Mouse (Mus musculus): Measurements from ENCODE around the gene Cep85l. TPM values are rescaled to one million over a fixed set of nuclear protein-coding genes. Genes with fewer than 3 reads are reported as not detected.

The Cep85l gene
- total RNA-seq, 2 experiments from 2014 or later = 35.9 to 43.5 TPM

DNA sequence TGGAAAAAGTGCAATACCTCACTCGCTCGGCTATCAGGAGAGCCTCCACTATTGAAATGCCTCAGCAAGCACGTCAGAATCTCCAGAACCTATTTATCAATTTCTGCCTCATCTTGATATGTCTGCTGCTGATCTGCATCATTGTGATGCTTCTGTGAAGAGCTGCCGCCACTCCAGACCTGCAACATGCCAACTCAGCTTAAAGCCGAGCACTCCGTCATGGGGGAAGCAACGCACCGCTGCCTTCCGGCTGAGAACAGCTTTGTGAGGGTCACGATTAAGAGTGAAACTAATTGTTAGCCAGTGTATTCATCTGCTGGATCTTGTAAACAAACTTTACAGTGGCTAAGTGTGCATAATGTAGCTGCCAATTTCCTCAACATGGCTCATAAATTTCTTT, 35.9 kb downstream of the Cep85l start:
- DNase-seq (ENCODE audit: low spot score in 2 of 2) = no peak

DNA sequence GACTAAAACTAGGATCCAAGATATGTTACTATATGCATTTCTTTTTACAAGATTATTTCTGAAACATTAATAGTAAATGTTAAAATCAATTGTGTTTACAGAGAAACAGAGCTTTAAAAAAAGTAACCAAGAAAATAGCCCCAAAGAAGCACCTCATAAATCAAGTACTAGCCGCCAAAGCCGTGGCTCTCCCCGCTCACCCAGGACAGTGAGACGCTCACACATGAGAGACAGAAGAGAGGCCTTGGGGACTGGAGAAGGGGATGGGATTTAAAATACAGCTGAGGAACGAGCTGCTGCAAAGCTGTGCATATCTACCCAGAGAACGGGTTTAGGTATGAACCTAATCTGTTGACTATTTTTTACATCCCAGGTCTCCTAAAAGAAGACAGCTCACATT, 36.4 kb downstream of the Cep85l start:
- no peak for DNase-seq (ENCODE audit: low spot score in 2 of 2)

DNA sequence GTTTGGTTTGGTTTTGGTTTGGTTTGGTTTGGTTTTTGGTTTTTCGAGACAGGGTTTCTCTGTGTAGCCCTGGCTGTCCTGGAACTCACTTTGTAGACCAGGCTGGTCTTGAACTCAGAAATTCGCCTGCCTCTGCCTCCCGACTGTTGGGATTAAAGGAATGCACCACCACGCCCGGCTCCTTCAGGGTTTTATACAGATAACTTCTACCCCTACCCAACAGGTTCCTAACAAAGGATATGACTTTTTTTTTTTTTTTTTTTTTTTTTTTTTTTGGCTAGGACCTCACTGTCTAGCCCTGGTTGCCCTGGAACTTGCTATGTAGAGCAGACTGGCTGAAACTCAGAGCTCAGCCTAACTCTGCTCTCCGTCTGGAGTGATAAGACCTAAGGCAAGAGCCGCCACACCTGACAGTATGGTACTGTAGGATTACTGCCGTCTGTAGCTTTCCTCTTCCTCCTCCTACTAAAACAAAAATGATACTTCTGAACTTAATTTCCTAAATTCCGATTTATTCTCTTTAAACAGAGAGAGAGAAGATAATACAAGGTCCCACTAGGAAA, 37.5 kb downstream of the Cep85l start:
- no peak for DNase-seq (ENCODE audit: low spot score in 2 of 2)

DNA sequence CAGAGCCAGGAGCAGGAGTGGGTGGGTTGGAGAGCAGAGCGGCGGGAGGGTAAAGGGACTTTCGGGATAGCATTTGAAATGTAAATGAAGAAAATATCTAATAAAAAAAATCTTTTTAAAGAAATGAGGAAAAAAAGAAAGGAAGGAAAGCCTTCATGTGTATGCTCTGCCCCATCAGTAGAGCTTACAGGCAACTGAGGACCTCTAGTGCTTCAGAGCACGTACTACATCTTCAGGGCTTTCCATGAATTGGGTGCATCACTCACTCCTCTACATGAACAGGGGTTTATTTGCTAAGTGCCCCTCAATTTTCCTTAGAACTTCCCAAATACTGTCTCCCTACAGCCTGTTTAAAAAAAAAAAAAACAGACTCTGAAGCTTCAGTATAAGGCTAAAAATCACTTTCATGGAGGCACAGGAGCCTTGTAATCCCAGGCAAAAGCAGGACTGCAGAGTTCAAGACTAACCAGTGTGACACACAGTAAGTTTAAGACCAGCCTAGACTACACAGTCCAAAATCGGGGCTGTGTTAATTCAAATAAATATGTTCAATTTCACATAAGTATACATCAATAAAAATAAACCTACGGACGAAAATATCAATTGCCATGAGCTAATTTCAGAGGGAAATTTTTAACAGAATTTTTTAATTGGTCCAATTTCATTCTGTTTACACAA, 38.3 kb downstream of the Cep85l start:
- no peak for DNase-seq (ENCODE audit: low spot score in 2 of 2)

DNA sequence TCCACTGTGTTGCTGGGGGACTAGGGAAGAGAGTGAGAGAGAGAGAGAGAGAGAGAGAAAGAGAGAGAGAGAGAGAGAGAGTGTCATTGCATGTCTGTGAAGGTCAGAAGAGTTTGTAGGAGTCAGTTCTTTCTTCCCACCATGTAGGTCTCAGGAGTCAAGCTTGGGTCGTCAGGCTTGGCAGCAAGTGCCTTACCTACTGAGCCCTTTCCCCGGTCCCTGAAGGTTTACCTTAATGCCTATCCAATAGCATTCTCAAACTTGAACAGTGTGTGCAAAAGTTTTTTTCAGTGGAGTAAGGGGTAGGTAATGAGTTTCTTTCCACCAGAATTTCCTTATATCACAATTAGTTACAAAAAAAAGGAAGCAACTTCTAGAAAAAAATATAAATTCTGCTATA, 40.7 kb downstream of the Cep85l start:
- DNase-seq (ENCODE audit: low spot score in 2 of 2) = no peak

DNA sequence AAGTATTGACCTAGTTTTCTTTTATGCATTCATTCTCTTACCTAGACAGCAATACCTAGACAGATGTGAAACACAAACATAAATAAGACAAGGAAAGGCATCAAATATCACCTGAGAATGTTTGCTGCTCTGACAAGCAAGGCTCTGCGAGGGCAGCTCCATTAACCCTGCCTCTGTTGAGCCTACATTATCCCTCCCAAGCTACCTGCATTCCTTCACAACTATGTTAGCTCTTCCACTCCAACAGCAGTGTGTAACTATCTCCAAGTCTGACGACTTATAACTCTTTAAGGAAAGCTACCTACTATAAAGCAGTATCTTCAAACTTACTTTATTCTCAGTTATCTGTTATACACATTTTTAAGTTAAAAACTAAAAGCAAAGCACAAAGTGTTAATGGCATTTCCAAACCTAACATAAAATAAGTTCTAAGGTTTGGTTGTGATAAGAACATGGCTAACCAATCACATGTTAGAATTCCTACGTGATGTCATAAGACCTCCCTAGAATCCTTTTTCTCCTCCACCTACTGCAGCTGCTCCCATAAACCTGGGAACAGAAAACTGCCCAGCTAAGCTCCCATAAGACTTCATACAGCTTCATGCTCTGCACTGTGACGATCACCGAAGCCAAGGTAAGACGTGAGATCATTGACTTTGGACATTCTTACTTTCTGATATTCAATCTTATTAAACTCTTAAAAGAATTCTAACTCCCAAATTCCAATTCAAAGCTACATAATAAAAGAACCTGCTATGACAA, 42.4 kb downstream of the Cep85l start, which contains the start of gene Pln:
Gene Pln, plus strand, starts transcription at position 506 of the 762 bp plus-strand sequence.
- DNase-seq (ENCODE audit: low spot score in 2 of 2) = no peak

DNA sequence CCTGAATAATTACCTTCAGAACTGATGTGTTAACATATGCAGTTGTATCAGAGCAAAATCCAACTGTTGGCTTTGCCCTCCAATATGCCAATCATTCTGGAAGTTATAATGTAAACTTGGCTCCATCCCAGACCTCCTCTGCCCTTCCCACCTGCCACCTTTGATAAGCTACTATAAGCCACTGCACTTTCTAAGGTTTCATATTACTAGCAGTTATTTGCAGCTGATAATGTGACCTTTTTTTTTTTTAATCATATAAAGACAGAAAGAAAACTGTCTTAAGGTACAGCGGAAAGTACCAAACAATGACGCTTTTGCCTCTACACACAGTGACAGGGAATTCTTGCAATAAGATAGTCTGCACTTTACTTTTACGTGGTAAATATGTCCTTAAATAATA, 43.8 kb downstream of the Cep85l start:
- DNase-seq (ENCODE audit: low spot score in 2 of 2) = no peak

DNA sequence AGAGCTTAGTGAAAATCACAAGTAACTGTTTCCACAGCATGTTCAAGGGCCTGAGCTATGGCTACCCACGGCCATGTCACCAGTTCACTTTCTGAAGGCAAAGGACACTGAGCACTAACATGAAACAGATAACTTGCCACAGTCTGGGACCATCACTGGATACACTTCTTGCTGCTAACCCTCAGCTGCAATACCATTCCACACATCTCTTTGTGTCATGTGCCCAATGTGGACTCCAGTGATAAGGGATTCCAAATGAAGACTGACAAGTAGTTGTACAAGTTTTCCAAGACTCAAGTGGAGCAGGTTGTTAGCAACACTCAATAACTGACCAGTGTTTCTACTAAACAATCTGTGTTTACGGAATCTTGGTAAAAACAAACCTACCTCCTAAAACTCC, 44.5 kb downstream of the Cep85l start:
- no peak for DNase-seq (ENCODE audit: low spot score in 2 of 2)

DNA sequence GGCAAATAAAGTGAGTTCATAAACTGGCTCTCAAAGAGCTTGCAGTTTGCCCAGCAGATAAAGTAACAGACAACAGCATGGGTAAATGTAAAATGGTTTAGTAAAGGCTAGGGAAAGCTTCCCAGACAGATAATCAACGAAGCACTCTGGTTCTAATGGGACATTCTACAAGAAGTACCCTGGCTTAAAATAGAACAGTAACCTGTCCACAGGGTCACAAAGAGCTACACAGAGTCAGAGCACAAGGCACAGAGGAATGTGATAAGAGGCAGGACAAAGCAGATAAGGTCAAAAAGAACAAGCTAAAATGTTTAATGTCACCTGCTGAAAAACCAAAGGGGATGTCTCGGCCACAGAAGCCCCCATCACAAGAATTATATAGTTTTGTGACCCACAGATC, 47.0 kb downstream of the Cep85l start:
- DNase-seq (ENCODE audit: low spot score in 2 of 2) = no peak

DNA sequence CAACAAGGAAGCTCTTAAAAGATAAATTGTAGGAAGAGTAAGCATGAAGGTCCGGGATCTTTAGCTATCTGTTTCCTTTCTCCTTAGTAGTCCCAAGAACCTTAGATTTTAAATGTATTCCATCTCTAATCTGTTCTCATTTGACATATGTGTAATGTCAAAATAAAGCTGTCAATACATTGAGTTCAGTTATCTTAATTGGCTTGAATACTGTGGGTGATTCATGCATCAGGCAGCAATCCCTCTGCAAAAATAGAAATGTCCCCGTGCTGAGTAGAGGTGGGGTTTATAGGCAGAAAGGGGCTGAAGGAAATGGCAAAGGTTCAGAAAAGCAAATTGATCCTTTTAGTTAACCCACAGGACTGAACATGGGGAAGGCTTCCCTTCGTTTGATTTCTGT, 50.5 kb downstream of the Cep85l start:
- DNase-seq (ENCODE audit: low spot score in 2 of 2) = no peak

DNA sequence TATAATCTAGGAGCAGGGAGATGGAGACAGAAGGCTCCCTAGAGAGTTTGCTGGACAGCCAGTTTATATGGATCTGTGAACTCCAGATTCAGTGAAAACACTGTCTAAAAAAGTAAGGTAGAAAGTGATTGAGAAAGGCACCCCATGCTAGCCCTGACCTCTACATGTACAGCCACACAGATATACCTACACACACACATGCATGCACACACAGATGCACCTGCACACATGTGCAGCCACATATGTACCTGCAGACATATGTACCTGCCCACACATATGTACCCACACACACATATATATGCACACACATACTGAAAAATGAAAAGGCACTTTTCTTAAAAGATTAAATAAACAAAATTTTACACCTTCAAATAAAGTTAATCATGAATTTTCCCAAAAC, 53.4 kb downstream of the Cep85l start:
- no peak for DNase-seq (ENCODE audit: low spot score in 2 of 2)

DNA sequence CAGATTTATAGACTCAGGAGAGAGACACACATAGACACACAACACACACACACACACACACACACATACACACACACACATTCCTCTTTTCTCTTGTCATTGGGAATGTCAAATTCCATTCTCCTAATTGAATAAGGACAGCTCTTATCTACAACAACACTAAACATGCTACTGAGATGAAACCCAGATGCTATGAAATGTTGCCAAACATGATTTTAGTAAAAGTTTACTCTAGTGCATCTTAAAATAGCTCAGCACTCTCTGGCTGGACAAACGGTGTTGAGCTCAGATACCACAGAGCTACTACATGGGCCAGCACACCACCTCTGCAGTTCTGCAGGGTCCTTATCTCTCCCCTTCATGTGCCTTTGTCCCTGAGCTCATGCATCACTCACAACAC, 55.1 kb downstream of the Cep85l start:
- DNase-seq (ENCODE audit: low spot score in 2 of 2) = no peak

DNA sequence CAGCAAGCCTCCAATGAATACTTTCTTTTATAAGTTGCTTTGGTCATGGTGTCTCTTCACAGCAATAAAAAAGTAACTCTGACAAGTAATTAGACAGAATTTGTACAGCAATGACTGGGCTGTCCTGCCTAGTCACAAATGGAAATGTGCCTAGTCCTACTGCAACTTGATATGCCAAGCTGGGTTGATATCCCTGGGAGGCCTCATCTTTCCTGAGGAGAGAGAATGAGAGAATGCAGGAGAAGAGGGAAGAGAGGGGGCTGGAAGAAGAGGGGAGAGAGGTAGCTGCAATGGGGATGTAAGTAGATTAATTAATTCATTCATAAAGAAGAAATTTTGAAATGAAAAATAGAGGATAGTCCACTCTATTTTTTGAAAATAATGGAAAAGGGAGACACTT, 56.4 kb downstream of the Cep85l start:
- no peak for DNase-seq (ENCODE audit: low spot score in 2 of 2)

DNA sequence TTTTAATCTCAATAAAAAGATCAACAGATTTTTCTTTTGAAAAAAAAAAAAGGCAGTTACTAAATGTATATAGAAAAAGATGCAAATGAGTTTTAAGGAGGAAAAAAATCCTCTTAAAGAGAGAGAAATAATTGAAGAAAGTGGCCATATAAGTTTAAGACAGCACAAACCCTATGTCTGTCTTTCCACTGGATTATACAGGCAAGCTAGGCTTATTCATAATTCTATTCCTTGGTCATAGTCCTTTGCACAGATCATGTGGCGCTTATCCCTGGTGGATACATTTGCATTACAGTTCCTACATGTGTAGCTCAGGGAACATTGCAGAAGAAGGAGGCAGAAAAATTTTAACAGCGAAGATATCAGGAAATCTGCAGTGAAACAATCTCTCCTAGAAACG, 73.1 kb downstream of the Cep85l start:
- no peak for DNase-seq (ENCODE audit: low spot score in 2 of 2)

DNA sequence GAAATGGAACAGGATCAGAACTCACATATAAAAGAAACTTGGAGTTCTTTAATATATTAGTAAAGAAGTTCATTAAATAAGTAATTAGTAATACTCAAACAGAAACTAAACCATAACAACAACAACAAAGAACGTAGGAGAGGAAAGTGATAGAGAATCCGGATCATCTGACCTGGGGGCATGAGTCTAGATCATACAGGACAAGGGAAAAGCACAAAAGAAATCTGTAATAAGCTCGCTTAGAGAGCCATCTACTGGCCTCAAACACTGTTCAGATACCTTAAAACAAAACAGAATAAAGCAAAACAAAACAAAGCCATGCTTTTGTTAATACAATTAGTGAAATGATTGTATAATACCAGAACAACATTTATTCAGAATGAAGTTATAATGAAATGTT, 73.9 kb downstream of the Cep85l start:
- no peak for DNase-seq (ENCODE audit: low spot score in 2 of 2)

DNA sequence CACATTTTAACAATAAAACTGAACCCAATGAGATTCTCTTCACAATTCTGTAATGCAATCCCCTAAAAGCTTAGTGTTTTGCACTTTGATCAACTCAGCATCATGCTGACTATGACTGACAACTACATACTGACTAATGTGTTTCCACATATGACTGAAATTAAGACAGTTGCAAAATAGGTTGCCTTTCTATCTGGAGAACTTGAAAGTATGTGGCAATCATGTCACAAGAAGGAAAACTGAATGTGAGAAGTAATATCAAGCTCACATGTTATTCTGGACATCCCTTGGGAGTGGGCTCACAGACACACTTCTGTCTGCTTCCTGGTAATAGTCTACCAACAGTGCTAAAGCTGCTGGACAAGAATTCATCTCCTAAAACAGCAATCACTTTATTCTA, 94.6 kb downstream of the Cep85l start:
- DNase-seq (ENCODE audit: low spot score in 2 of 2) = no peak

DNA sequence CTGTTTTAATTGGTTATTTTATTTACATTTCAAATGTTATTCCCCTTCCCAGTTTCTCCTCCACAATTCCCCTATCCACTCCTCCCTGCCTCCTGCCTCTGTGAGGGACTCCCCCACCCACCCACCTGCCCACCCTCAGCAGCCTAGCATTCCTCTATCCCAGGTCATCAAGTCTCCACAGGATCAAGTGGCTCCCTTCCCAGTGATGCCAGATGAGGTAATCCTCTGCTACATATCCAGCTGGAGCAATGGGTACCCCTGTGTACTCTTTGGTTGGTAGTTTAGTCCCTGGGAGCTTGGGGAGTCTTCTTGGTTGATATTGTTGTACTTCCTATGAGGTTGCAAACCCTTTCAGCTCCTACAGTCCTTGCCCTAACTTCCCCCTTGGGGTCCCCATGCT, 107.5 kb downstream of the Cep85l start:
- no peak for DNase-seq (ENCODE audit: low spot score in 2 of 2)

DNA sequence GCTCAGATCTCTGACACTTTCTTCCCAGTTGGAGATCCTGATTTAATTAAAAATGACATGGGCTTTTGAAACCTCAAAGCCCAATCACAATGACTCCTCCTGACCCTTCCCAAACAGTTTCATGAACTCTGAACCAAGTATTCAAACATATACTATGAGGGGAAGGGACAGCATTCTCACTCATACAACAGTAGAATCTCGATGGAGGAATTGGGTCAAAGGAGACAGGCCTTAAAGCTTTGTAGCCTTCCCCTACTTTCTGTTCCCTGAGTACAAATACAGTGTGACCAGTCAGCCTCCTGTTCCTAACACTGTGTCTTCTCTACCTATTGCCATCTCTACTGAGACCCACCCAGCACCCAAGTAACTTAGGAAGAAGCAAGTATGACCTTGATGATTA, 117.7 kb downstream of the Cep85l start:
- no peak for DNase-seq (ENCODE audit: low spot score in 2 of 2)

DNA sequence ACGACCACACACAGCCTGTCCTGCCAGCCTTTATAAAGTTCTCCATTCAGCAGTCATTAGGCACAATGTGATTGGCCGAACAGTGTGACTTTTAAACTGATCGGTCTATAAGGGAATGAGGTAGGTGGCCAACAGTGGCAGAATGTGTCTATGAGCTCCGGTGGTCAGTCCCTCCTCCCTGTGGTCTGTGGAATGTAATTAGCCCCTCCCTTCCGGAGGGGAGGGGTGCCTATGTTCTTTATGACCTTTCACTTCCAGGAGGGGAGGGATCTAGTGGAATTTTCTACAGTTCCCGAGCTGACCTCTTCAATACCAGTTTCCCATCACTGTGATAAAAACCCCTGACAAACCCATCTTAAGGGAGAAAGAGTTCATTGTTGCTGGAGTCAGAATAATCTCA, 144.4 kb downstream of the Cep85l start:
- DNase-seq (ENCODE audit: low spot score in 2 of 2) = no peak

DNA sequence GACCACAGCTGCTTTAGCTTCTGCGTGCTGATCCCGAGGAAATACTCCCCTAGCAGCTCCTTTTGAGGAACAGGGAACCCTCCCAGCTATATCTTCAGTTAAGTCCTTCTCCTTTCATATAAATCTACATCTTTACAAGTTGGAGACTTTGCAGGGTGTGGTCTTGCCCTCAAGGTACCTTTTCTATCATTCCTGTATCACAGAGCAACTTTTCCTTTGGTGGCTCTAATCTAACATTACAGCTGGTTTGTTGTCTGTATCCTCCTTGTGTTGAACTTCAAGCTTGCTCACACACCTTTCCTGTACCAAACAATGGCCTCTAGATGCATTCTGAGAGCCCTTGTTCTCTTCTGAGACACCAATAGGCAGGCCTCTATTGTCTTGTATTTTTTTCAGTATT, 145.1 kb downstream of the Cep85l start:
- no peak for DNase-seq (ENCODE audit: low spot score in 2 of 2)

DNA sequence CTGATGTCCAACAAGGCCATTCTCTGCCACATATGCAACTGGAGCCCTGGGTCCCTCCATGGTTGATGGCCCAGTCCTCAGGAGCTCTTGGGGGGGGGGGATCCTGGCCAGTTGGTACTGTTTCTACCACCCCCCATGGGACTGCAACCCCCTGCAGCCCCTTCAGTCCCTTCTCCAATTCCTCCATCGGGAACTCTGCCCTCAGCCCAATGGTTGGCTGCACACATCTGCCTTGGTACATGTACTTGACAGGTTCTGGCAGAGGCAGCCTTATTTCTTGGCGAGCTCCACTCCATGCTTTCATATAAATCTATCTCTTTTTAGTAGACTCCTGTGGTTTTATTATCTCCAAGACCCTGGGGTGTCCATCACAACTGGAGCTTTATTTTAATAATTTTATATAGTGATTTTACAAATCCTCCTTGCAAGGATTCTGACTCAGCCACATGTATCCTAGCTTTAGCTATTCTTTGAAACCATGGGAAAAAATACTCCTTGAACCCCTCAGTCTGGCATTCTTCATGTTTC, 145.6 kb downstream of the Cep85l start:
- DNase-seq (ENCODE audit: low spot score in 2 of 2) = no peak

DNA sequence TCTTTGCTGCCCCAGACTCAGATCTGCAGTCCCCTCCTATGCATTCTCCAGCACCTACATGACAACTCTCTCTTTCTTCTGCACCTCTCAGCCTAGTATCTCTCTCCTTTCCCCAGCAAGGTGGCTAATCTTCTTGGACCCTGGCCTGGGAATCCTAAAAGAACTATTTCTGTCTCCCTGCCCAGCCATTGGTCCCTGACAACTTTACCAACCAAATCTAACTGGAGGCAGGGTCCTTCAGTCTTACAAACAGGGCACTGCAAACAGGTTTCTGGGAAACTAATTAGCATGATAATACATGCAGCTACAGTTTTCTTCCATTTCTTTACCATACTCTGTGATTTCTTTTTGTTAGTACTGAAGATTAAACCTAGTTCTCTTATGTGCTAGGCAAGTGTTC, 148.9 kb downstream of the Cep85l start:
- DNase-seq (ENCODE audit: low spot score in 2 of 2) = no peak
